Mouse (Mus musculus): ENCODE measurements at regions not wholly inside any gene's neighbourhood (a gene's known extent, or its start where the extent isn't known, plus 50 kb on each side); places are given as distances from the start of the nearest gene placed in this dataset.

DNA sequence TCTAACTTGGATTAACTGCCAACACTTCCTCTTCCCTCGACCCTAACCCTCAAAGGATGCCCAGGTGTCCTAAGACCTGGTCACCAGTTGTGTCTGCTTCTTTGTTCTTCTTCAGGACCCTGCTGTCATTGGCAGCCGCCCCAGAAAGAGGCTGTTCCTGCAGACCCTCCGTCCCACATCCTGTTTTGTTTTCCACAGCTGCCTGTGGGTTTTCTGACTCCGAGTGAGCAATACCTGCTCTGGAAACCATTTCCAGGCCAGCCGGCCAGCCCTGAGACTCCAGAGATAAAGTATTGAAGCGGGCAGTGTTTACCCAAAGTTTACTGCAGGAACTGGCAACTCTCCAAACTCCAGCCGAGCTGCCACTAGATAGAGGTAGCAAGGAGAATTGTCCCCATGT is 337.2 kb upstream of the Noct start:
- DNase-seq: no peak

GRCm38 (mm10) chr3:50888571-50889210 is 335.6 kb upstream of the Noct start:
- DNase-seq: no peak

DNA sequence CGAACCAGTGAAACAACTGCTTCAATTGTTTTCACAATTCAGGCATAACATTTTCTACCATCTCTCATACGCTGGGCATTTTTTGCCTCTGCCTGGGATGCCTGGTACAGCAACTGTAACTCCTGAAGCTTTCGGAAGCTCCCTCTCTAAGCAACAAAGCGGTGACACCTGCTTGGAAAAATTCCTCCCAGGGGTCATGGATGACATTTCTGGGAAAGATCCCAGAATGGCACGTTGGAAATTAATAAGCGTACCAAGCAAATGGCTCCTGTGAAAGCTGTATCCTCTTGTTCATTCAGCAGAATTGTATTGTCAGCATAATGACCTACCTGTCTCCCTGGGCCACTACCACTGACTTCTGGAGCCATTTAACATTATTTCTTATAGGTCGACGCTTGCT is 333.7 kb upstream of the Noct start:
- DNase-seq: no peak

GRCm38 (mm10) chr3:50898179-50898578 is 326.1 kb upstream of the Noct start:
- no peak for DNase-seq

- no peak for DNase-seq
Observed at GRCm38 (mm10) chr3:50899830-50900350, 324.4 kb upstream of the Noct start.

- no peak for DNase-seq
Observed at GRCm38 (mm10) chr3:50900566-50900965, 323.7 kb upstream of the Noct start.

DNA sequence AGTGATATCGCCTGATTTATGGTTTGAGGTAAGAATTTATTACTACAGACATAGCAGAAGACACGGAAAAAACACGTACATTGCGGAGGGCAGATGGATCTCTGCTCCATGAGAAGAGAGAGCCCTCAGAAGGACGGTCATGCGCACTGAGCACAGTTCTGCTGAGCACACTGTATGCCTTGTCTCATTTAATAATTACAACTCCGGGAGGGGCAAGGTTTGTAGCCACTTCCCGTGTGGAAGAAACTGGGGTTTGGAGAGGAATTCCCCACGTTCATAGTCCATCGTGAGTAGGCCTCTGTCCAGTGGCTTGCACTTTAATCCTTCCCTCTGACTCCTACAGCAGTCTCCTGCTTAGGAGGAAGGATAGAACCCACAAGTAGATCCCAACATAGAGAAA is 322.9 kb upstream of the Noct start:
- DNase-seq: no peak

- DNase-seq: peak; percentile 23
Observed at GRCm38 (mm10) chr3:50902933-50903332, 321.3 kb upstream of the Noct start.

DNA sequence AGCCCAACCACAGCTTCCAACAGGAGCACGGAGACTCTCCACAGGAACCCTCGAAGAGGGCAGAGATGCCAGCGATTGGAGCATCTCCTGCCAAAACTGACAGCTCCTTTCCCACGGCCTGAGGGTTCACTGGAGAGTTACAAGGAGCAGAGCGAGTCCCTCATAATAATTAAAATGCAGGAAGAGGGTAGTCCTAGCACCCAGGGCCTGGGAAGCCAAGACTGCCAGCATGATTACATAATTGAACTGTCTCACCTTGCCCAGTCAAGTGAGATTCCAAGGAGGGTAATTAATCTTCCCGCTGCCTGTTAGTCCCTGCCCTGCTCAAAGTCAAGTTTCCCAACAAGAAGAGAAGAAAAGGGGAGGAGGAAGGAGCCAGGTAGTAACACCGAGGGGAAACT is 319.5 kb upstream of the Noct start:
- no peak for DNase-seq

- no peak for DNase-seq
Observed at GRCm38 (mm10) chr3:50905274-50905992, 318.8 kb upstream of the Noct start.

DNA sequence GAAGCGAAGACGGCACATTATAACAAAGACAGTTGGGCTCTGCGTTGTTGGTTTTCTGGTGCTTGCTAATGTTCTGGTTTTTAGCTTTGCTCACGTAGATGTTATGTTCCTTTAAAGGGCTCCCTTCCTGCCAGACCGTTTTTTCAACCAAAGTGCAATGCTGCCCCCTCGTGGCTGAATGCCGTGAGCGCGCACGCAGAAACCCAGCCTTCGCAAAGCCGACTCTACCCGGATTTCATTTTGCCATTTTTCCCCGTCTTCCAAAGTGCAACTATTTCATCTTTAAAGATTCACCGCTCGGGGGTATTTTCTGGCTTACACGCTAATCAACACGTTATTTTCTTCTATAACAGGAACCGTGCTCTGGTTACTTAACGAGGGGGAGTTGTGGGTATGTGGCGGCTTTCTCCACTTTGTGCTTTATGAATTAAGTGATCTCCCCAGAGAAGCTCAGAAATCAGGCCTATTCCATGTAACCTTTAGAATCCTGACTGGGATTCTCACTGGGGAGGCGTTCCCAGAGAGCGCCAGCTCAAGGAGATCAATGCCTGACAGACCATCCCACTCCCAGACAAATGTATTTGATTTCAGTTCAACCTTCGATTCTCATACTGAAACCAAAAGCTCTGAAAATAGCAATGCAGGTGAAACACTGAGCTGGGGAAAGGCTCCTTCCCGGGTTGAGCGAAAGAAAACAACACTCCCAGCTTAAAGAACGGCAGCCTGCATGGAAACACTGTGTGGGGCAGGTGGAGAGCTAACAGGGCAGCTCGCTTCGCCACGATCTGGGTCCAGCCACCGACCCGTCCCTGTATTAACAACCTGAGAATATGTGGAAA is 318.0 kb upstream of the Noct start:
- peak; percentile 95 for DNase-seq

GRCm38 (mm10) chr3:50912980-50913518 is 311.2 kb upstream of the Noct start:
- no peak for DNase-seq

- no peak for DNase-seq
Observed at GRCm38 (mm10) chr3:50914866-50915365, 309.3 kb upstream of the Noct start.

- DNase-seq: no peak
Observed at GRCm38 (mm10) chr3:50916305-50916854, 307.9 kb upstream of the Noct start.

GRCm38 (mm10) chr3:50922347-50922746 is 301.9 kb upstream of the Noct start:
- no peak for DNase-seq

DNA sequence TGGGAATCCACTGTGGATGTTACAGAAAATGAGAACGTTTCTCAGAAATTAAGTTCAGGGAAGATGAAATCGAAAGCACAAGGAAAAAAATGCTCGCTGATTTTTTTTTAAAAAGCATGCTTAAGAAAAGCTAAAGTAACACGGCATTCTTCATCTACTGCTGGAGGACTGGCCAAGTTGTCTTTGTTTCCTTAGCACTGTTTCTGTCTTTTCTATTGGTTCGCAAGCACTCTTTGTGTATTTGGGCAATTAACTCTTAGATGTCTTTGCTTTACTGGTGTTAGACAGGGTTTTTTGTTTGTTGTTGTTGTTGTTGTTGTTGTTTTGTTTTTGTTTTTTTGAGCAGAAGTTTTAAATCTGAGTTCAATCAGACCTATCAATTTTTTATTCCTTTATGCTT is 301.4 kb upstream of the Noct start:
- no peak for DNase-seq

DNA sequence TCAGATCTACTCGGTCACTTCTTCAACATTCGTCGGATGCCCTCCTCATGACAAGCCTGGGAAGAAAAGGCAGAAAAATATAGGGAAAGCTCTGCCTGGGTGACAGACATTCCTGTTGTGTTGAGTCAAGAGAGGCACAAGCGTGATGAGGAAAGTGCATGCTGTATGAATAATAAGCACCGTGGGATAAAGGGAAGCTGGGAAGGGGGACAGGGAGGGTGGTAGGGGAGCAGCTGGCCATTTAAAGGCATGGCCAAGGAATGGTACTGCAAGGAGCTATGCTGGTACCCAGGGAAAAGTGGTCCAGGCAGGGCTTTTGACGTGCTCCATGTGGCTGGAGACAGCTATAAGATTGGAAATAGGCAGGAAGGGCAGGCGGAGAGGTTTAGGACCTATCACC is 300.9 kb upstream of the Noct start:
- DNase-seq: no peak

DNA sequence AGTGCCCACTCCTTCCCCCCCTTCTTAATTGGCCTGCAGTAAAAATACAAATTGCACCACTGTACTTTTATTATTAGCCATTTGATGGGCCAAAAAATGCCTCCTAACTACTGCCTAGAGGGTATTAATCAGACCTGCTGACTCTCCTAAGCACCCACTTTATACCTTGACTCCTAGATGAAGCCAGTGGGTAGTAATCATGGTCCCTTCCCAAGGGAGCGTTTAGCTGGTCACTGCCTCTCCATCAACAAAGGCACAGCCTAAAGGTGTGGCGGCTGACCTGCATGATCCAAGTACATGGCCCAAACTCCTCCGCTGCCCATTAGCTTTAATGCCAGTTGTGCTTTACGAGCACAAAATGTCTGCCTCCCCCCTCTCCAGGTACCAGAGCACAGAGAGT is 296.9 kb upstream of the Noct start:
- DNase-seq: no peak

- no peak for DNase-seq
Observed at GRCm38 (mm10) chr3:50929013-50929412, 295.2 kb upstream of the Noct start.

DNA sequence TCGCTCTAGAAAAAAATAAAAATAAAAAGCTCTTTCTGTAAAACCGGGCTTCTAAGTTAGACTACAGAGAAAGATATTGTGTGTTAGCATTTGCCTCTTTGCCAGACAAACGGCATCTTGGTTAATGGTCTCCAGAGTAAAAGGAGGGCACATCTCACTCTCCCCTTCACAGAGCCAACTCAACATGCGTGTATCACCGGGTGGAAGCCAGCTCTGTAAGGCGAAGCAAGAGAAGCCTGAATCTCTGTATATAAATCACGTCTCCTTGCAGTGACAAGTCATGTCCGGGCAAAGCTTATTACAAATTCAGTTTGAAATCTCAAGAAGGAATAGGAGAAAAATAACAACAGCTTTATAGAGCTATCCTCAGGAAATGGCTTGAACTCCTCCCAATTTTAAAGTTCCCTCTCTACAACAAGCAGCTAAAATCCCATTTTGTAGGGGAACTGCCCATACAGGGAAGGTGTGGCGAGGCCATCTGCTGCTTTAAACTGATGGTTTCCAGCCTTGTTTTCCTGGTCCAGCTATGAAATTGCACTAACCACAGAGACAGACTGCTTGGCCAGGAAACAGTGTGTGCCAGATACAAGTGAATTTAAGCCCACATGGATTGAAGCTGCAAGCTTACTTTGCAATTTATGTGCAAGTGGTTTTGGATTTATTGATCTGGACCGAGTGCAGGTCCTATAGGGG is 291.7 kb upstream of the Noct start:
- no peak for DNase-seq

- DNase-seq: no peak
Observed at GRCm38 (mm10) chr3:50933090-50933443, 291.2 kb upstream of the Noct start.

GRCm38 (mm10) chr3:50939602-50940001 is 284.6 kb upstream of the Noct start:
- no peak for DNase-seq

Data from gastrocnemius, postnatal 10 days (tissue).